Mouse (Mus musculus): ENCODE results near the gene Crcp. TPM values are rescaled to one million over a fixed set of nuclear protein-coding genes. Genes with fewer than 3 reads are reported as not detected.
A peak's percentile ranks its signal among the peaks of the same experiment; 100 is the strongest.

Gene Crcp
- 37.0 and 41.3 TPM in 2 replicates for polyA plus RNA-seq (2015; fragmentation: Nextera tagmentation; extraction: Ambion mirVana)

DNA sequence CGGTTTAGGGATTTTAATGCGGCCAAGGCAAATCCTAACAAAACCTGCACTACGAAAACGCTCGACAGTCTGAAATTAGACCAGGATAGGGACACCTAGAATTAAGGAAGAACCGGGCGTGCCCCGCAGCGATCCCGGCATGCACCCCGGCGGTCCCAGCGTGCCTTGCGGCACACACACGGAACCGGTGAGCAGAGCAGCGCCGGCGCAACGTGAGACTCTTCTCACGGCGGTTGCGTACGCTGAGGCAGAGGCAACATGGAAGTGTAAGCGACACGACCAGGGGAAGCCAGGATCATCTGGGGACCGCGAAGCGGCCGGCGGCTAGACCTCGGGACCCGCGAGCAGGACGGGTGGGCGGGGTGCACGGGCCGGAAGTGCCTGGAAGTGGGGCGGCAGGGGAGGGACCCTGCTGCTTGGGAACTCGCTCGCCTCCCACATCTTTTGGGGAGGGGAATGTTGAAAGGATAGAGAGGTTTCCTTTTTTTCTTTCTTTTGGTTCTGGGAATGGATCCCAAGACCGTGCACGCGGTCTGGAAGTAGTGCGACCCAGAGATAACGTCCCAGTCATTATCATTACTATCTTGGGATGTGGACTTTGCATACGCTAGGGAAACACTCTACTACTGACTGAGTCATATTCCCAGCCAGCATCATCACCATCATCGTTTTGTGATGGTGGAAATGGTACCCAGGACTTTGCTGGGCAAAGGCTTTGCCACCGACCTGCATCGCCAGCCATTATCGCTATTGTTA is at the start of gene Crcp, which contains the start of gene Asl:
Gene Crcp (plus strand): TSS at position 149 of the 756 bp plus-strand sequence.
Gene Asl (minus strand): TSS at position 106 of the 756 bp plus-strand sequence.
- Histone ChIP-seq H3K4me1 (replicated peaks; ENCODE audit: control insufficient read depth, insufficient read depth, low read length) (peaks cover 4% of the 10 kb centered on the region; the same call in 1 of the 2 replicates), H3K4me3 (ENCODE audit: low read length) (peak within 1 kb of the TSS; percentile 84), H3K9me3 (ENCODE audit: control insufficient read depth, low read length) (no peaks in the 10 kb centered on the region), H3K27ac (ENCODE audit: low read length) (peak within 1 kb of the TSS; percentile 92), H3K27me3 (ENCODE audit: control insufficient read depth, insufficient read depth, low read depth, low read length) (no peaks in the 10 kb centered on the region), H3K9ac (ENCODE audit: low read length) (peak within 1 kb of the TSS; percentile 85), H3K4me2 (ENCODE audit: low read depth, low read length) (peak within 1 kb of the TSS; percentile 81), H3K36me3 (ENCODE audit: control insufficient read depth, insufficient read depth, low read length) (no peaks in the 10 kb centered on the region)
- peak; percentile 89 for ATAC-seq (ENCODE audit: low read depth)
- 2% methylated on average over 51 of the region's 51 CpGs for WGBS

DNA sequence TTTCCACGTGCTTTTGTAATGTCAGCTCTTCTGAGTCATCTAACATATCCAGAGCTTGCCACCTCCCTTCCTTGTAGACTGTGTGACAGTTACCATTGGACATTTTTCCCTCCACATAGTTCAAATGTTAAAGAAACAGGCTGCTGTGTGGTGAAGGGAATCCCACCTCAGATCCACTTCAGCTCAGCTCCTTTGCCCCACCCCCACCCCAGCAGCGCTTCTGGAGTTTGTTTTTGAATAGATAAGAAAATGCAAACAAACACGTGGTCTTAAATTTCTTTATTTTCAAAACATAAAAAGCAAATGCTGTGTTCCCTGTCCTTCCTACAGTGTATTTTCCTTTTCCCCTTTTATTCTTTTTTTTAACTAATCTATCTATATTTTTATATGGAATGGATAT is 48.9 kb upstream of the Crcp start:
- Histone ChIP-seq H3K27ac (ENCODE audit: low read length) (no peak overlapping the region), H3K9me3 (ENCODE audit: control insufficient read depth, low read length) (no peaks in the 10 kb centered on the region), H3K4me1 (replicated peaks; ENCODE audit: control insufficient read depth, insufficient read depth, low read length) (no peaks in the 10 kb centered on the region), H3K4me2 (ENCODE audit: low read depth, low read length) (no peak overlapping the region), H3K4me3 (ENCODE audit: low read length) (no peak overlapping the region), H3K9ac (ENCODE audit: low read length) (no peak overlapping the region), H3K36me3 (ENCODE audit: control insufficient read depth, insufficient read depth, low read length) (no peaks in the 10 kb centered on the region), H3K27me3 (ENCODE audit: control insufficient read depth, insufficient read depth, low read depth, low read length) (no peaks in the 10 kb centered on the region)
- WGBS: 34% methylated on average over 3 of the region's 3 CpGs
- no peak for ATAC-seq (ENCODE audit: low read depth)

GRCm38 (mm10) chr5:129989376-129989775 is 39.7 kb upstream of the Crcp start:
- 59% methylated on average over 13 of the region's 13 CpGs for WGBS
- no peaks in the 10 kb centered on the region for H3K27me3 ChIP-seq (ENCODE audit: control insufficient read depth, insufficient read depth, low read depth, low read length)
- peaks cover 2% of the 10 kb centered on the region; the same call in 1 of the 2 replicates for H3K36me3 ChIP-seq (ENCODE audit: control insufficient read depth, insufficient read depth, low read length)
- H3K27ac ChIP-seq (ENCODE audit: low read length): no peak overlapping the region
- no peak overlapping the region for H3K4me2 ChIP-seq (ENCODE audit: low read depth, low read length)
- no peak for ATAC-seq (ENCODE audit: low read depth)
- no peaks in the 10 kb centered on the region for H3K9me3 ChIP-seq (ENCODE audit: control insufficient read depth, low read length)
- H3K4me3 ChIP-seq (ENCODE audit: low read length): no peak overlapping the region
- no peak overlapping the region for H3K9ac ChIP-seq (ENCODE audit: low read length)
- no peaks in the 10 kb centered on the region for H3K4me1 ChIP-seq (replicated peaks; ENCODE audit: control insufficient read depth, insufficient read depth, low read length)

DNA sequence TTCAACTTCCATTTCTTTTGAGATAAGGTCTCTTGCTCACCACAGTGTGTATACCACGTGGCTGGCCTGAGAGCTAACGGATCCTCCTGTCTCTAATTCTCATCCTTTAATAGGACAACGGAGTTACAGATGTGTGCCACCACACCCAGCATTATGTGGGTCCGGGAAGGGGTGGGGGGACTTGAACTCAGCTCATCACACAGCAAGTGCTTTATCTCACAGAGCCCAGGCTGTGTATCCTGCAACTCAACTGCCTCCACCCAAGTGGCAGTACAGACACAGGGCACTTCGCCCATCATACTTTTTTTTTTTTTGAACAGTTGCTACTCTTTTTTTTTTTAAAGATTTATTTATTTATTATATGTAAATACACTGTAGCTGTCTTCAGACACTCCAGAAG is 37.2 kb upstream of the Crcp start:
- no peaks in the 10 kb centered on the region for H3K9me3 ChIP-seq (ENCODE audit: control insufficient read depth, low read length)
- H3K27ac ChIP-seq (ENCODE audit: low read length): no peak overlapping the region
- H3K36me3 ChIP-seq (ENCODE audit: control insufficient read depth, insufficient read depth, low read length): peaks cover 2% of the 10 kb centered on the region; the same call in 1 of the 2 replicates
- H3K4me2 ChIP-seq (ENCODE audit: low read depth, low read length): no peak overlapping the region
- H3K9ac ChIP-seq (ENCODE audit: low read length): no peak overlapping the region
- no peaks in the 10 kb centered on the region for H3K4me1 ChIP-seq (replicated peaks; ENCODE audit: control insufficient read depth, insufficient read depth, low read length)
- 88% methylated on average over 5 of the region's 5 CpGs for WGBS
- ATAC-seq (ENCODE audit: low read depth): no peak
- no peaks in the 10 kb centered on the region for H3K27me3 ChIP-seq (ENCODE audit: control insufficient read depth, insufficient read depth, low read depth, low read length)
- H3K4me3 ChIP-seq (ENCODE audit: low read length): no peak overlapping the region

- peaks cover 2% of the 10 kb centered on the region; the same call in 1 of the 2 replicates for H3K36me3 ChIP-seq (ENCODE audit: control insufficient read depth, insufficient read depth, low read length)
- no peaks in the 10 kb centered on the region for H3K9me3 ChIP-seq (ENCODE audit: control insufficient read depth, low read length)
- no peak overlapping the region for H3K27ac ChIP-seq (ENCODE audit: low read length)
- no peak overlapping the region for H3K4me2 ChIP-seq (ENCODE audit: low read depth, low read length)
- no peaks in the 10 kb centered on the region for H3K27me3 ChIP-seq (ENCODE audit: control insufficient read depth, insufficient read depth, low read depth, low read length)
- WGBS: 89% methylated on average over 14 of the region's 14 CpGs
- no peaks in the 10 kb centered on the region for H3K4me1 ChIP-seq (replicated peaks; ENCODE audit: control insufficient read depth, insufficient read depth, low read length)
- no peak for ATAC-seq (ENCODE audit: low read depth)
- no peak overlapping the region for H3K4me3 ChIP-seq (ENCODE audit: low read length)
- H3K9ac ChIP-seq (ENCODE audit: low read length): no peak overlapping the region
Observed at GRCm38 (mm10) chr5:129993374-129993773, 35.7 kb upstream of the Crcp start.

GRCm38 (mm10) chr5:129994989-129995388 is 34.1 kb upstream of the Crcp start:
- no peak for ATAC-seq (ENCODE audit: low read depth)
- H3K27ac ChIP-seq (ENCODE audit: low read length): no peak overlapping the region
- no peak overlapping the region for H3K9ac ChIP-seq (ENCODE audit: low read length)
- H3K4me2 ChIP-seq (ENCODE audit: low read depth, low read length): no peak overlapping the region
- no peaks in the 10 kb centered on the region for H3K27me3 ChIP-seq (ENCODE audit: control insufficient read depth, insufficient read depth, low read depth, low read length)
- H3K4me1 ChIP-seq (replicated peaks; ENCODE audit: control insufficient read depth, insufficient read depth, low read length): no peaks in the 10 kb centered on the region
- H3K9me3 ChIP-seq (ENCODE audit: control insufficient read depth, low read length): no peaks in the 10 kb centered on the region
- no peak overlapping the region for H3K4me3 ChIP-seq (ENCODE audit: low read length)
- WGBS: 88% methylated on average over 7 of the region's 7 CpGs
- H3K36me3 ChIP-seq (ENCODE audit: control insufficient read depth, insufficient read depth, low read length): peaks cover 2% of the 10 kb centered on the region; the same call in 1 of the 2 replicates

- 66% methylated on average over 19 of the region's 19 CpGs for WGBS
- Histone ChIP-seq H3K36me3 (ENCODE audit: control insufficient read depth, insufficient read depth, low read length) (peaks cover 2% of the 10 kb centered on the region; the same call in 1 of the 2 replicates), H3K4me1 (replicated peaks; ENCODE audit: control insufficient read depth, insufficient read depth, low read length) (peaks cover 7% of the 10 kb centered on the region)
Observed at GRCm38 (mm10) chr5:129997700-129998099, 31.4 kb upstream of the Crcp start.

GRCm38 (mm10) chr5:129999097-129999496 is 30.0 kb upstream of the Crcp start:
- Histone ChIP-seq H3K4me3 (ENCODE audit: low read length) (no peak overlapping the region), H3K36me3 (ENCODE audit: control insufficient read depth, insufficient read depth, low read length) (no peaks in the 10 kb centered on the region; the same call in 1 of the 2 replicates), H3K27ac (ENCODE audit: low read length) (no peak overlapping the region), H3K4me1 (replicated peaks; ENCODE audit: control insufficient read depth, insufficient read depth, low read length) (peaks cover 13% of the 10 kb centered on the region), H3K27me3 (ENCODE audit: control insufficient read depth, insufficient read depth, low read depth, low read length) (no peaks in the 10 kb centered on the region), H3K9ac (ENCODE audit: low read length) (no peak overlapping the region), H3K9me3 (ENCODE audit: control insufficient read depth, low read length) (no peaks in the 10 kb centered on the region), H3K4me2 (ENCODE audit: low read depth, low read length) (no peak overlapping the region)
- ATAC-seq (ENCODE audit: low read depth): no peak
- 20% methylated on average over 4 of the region's 4 CpGs for WGBS

More at GRCm38 (mm10) chr5:129997700-129998099, 31.4 kb upstream of the Crcp start:
- H3K4me2 ChIP-seq (ENCODE audit: low read depth, low read length): no peak overlapping the region
- ATAC-seq (ENCODE audit: low read depth): no peak
- H3K4me3 ChIP-seq (ENCODE audit: low read length): no peak overlapping the region
- H3K27me3 ChIP-seq (ENCODE audit: control insufficient read depth, insufficient read depth, low read depth, low read length): no peaks in the 10 kb centered on the region
- H3K9me3 ChIP-seq (ENCODE audit: control insufficient read depth, low read length): no peaks in the 10 kb centered on the region
- no peak overlapping the region for H3K9ac ChIP-seq (ENCODE audit: low read length)
- no peak overlapping the region for H3K27ac ChIP-seq (ENCODE audit: low read length)

DNA sequence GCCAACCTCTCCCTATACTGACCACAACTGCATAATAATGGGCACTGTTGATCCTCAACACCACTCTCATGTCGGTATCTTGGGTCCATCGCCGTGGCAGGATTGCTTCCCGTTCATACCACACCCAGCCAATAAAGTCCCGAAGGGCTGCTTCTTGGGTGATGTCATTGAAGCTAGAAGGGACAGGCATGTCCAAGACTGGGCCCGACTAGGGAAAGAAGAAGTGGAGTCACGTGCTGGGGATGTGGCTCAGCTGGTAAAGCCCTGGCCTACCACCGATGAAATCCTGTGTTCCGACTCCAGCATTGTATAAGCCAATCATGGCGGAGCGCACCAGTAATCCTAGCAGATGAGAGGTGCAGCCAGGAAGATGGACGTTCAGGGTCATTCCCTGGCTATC is 28.4 kb upstream of the Crcp start:
- H3K9ac ChIP-seq (ENCODE audit: low read length): no peak overlapping the region
- ATAC-seq (ENCODE audit: low read depth): no peak
- no peak overlapping the region for H3K27ac ChIP-seq (ENCODE audit: low read length)
- 82% methylated on average over 12 of the region's 12 CpGs for WGBS
- no peak overlapping the region for H3K4me2 ChIP-seq (ENCODE audit: low read depth, low read length)
- H3K4me1 ChIP-seq (replicated peaks; ENCODE audit: control insufficient read depth, insufficient read depth, low read length): peaks cover 13% of the 10 kb centered on the region
- H3K27me3 ChIP-seq (ENCODE audit: control insufficient read depth, insufficient read depth, low read depth, low read length): no peaks in the 10 kb centered on the region
- no peak overlapping the region for H3K4me3 ChIP-seq (ENCODE audit: low read length)
- H3K36me3 ChIP-seq (ENCODE audit: control insufficient read depth, insufficient read depth, low read length): no peaks in the 10 kb centered on the region; the same call in 1 of the 2 replicates
- H3K9me3 ChIP-seq (ENCODE audit: control insufficient read depth, low read length): no peaks in the 10 kb centered on the region; the same call in 1 of the 2 replicates

Measured in lung, embryonic 16.5 days (tissue).